Mouse (Mus musculus): ENCODE results near the gene Amhr2.

- peak; percentile 79 for TF ChIP-seq CTCF (IDR thresholded peaks at IDR 0.05; ENCODE audit: low read depth)
- no peak for TF ChIP-seq EP300 (IDR thresholded peaks at IDR 0.05; ENCODE audit: low read depth)
Measured at GRCm38 (mm10) chr15:102455993-102456392, 10.8 kb downstream of the Amhr2 start.
